ENCODE assay signal across 7 mouse cellular contexts in genomic region chr11:30291155-30291554, GRCm38 (mm10). TPM values are rescaled to one million over a fixed set of nuclear protein-coding genes. Genes with fewer than 3 reads are reported as not detected.
DNase-seq lines count a peak whose midpoint lies in the region; ATAC-seq and TF ChIP-seq lines count a peak whose summit lies in the region.

No protein-coding gene starts in this region.

- peak overlapping the region; percentile 68; the same call in 1 of the 2 replicates for H3K27ac ChIP-seq in cortical plate, adult 2 months (ENCODE audit: insufficient read depth, low read length)
- peak overlapping the region; percentile 48; the same call in 1 of the 2 replicates for H3K27ac ChIP-seq in lung, embryonic 14.5 days (ENCODE audit: low read depth)
- H3K27ac ChIP-seq in midbrain, embryonic 15.5 days, result no peak overlapping the region

- DNase-seq in R1 (ENCODE audit: low read depth, low spot score), result peak; percentile 86
- DNase-seq in heart, postnatal 14 days, result peak; percentile 69 to 71
- DNase-seq in lung, embryonic 14.5 days, result peak; percentile 68
- DNase-seq in left cerebral cortex, adult 9 months (ENCODE audit: low spot score in 2 of 2), result no peak
- DNase-seq in left cerebral cortex, adult 11 months (ENCODE audit: low spot score), result no peak

- TF ChIP-seq POLR2A in cortical plate, adult 2 months (IDR thresholded peaks at IDR 0.05; ENCODE audit: extremely low read depth, insufficient read depth, low read length), result no peak

- intact Hi-C loops in heart, postnatal 14 days (cut with DNase I), result loop anchor here (1.0 to 2.0 kb wide), 2 partner anchors 24 to 74 kb away; no protein-coding TSS in a partner anchor

- H3K36me3 ChIP-seq in lung, embryonic 14.5 days (ENCODE audit: insufficient read depth), result no peaks in the 10 kb centered on the region
- no peaks in the 10 kb centered on the region for H3K36me3 ChIP-seq in midbrain, embryonic 15.5 days (replicated peaks)

- no peaks in the 10 kb centered on the region for H3K9me3 ChIP-seq in lung, embryonic 14.5 days (ENCODE audit: low read depth, low read length)
- no peaks in the 10 kb centered on the region for H3K9me3 ChIP-seq in midbrain, embryonic 15.5 days

- ATAC-seq in lung, embryonic 14.5 days (ENCODE audit: insufficient read depth), result peak; percentile 68
- no peak for ATAC-seq in midbrain, embryonic 15.5 days (replicated peaks)

- 26% methylated on average over 8 of the region's 8 CpGs for WGBS in lung, embryonic 14.5 days
- 66% methylated on average over 8 of the region's 8 CpGs for WGBS in midbrain, embryonic 15.5 days

- no peaks in the 10 kb centered on the region for H3K27me3 ChIP-seq in lung, embryonic 14.5 days (ENCODE audit: insufficient read depth, low read length)
- no peaks in the 10 kb centered on the region for H3K27me3 ChIP-seq in midbrain, embryonic 15.5 days (replicated peaks)

- no peak overlapping the region for H3K4me3 ChIP-seq in cortical plate, adult 2 months (ENCODE audit: insufficient read depth, low read length)
- no peak overlapping the region for H3K4me3 ChIP-seq in lung, embryonic 14.5 days (ENCODE audit: low read depth, low read length)
- no peak overlapping the region for H3K4me3 ChIP-seq in midbrain, embryonic 15.5 days

- no peak overlapping the region for H3K9ac ChIP-seq in lung, embryonic 14.5 days
- H3K9ac ChIP-seq in midbrain, embryonic 15.5 days, result no peak overlapping the region

- TF ChIP-seq CTCF in cortical plate, adult 2 months (IDR thresholded peaks at IDR 0.05; ENCODE audit: extremely low read depth, insufficient read depth, low read length), result no peak
- no peak for TF ChIP-seq CTCF in lung, embryonic 14.5 days (IDR thresholded peaks at IDR 0.05; ENCODE audit: low read depth)

- peaks cover 5% of the 10 kb centered on the region for H3K4me1 ChIP-seq in cortical plate, adult 2 months (ENCODE audit: control insufficient read depth, insufficient read depth, low read length)
- H3K4me1 ChIP-seq in lung, embryonic 14.5 days (ENCODE audit: insufficient read depth), result peaks cover 24% of the 10 kb centered on the region
- no peaks in the 10 kb centered on the region for H3K4me1 ChIP-seq in midbrain, embryonic 15.5 days

- H3K4me2 ChIP-seq in lung, embryonic 14.5 days, result no peak overlapping the region
- H3K4me2 ChIP-seq in midbrain, embryonic 15.5 days, result no peak overlapping the region

RNA-seq across cellular contexts. Expression of gene Sptbn1, which starts 23.2 kb away (rescaled TPM):
- polyA plus RNA-seq in cortical plate, adult 2 months (2012; rRNA removed), result 313 and 317 TPM in 2 replicates
- total RNA-seq in heart, postnatal 14 days (2021), result 100 to 1,000 TPM; 509 to 527 TPM
- polyA plus RNA-seq in lung, embryonic 14.5 days (2014; fragmentation: Nextera tagmentation; extraction: Ambion mirVana), result 164 and 168 TPM in 2 replicates
- polyA plus RNA-seq in midbrain, embryonic 15.5 days (2015; fragmentation: Nextera tagmentation; extraction: Ambion mirVana), result 175 and 176 TPM in 2 replicates

Comparison
In these comparisons a context has a peak if more than half of its experiments do, and no peak if none do; other contexts are left out.
1. DNase-seq: peak in R1 (single experiment), heart, postnatal 14 days (2 of 2) and lung, embryonic 14.5 days (single experiment); none in left cerebral cortex, adult 9 months (0 of 2) and left cerebral cortex, adult 11 months (single experiment).